Mouse (Mus musculus) E14TG2a.4 (cell line): Measurements from ENCODE around the gene Slmap.

Experiments
- CTCF ChIP-seq: conservative IDR thresholded peaks from 2 replicates; pipeline ENCODE4 v1.5.1; 2014; ENCODE audit warnings: low read length
- NANOG ChIP-seq: IDR thresholded peaks from 2 replicates; pipeline ENCODE4 v1.6.1; 2014; ENCODE audit warnings: borderline replicate concordance, low read length, mixed read lengths
- POU5F1 ChIP-seq: IDR thresholded peaks from 2 replicates; pipeline ENCODE4 v1.6.1; 2014; ENCODE audit warnings: low read length, borderline replicate concordance

GRCm38 (mm10) chr14:26459516-26459915, 75.2 kb downstream of the Slmap start:
- TF ChIP-seq CTCF (peak; percentile 38), POU5F1 (no peak), NANOG (no peak)
